Mouse (Mus musculus): ENCODE measurements around the gene Hoxa3. TPM values are rescaled to one million over a fixed set of nuclear protein-coding genes. Genes with fewer than 3 reads are reported as not detected.

Gene Hoxa3
- polyA plus RNA-seq, 1 experiment from 2014 or later: 0.91 TPM

GRCm38 (mm10) chr6:52243681-52244121 is 30.6 kb upstream of the Hoxa3 start:
- no peak overlapping the region for H3K27ac ChIP-seq (replicated peaks; ENCODE audit: low read depth, low read length)
- DNase-seq (ENCODE audit: low spot score) (no peak), ATAC-seq (replicated peaks; ENCODE audit: insufficient number of reproducible peaks, low FRiP score, low TSS enrichment, low read depth) (no peak)
- H3K9me3 ChIP-seq (replicated peaks; ENCODE audit: control insufficient read depth, low read length): no peaks in the 10 kb centered on the region
- H3K4me2 ChIP-seq (ENCODE audit: low read depth, low read length): no peak overlapping the region
- WGBS: 0% methylated on average over 12 of the region's 12 CpGs
- no peak overlapping the region for H3K9ac ChIP-seq (replicated peaks; ENCODE audit: low read length)
- peaks cover 88% of the 10 kb centered on the region for H3K27me3 ChIP-seq (ENCODE audit: control insufficient read depth, insufficient read depth, low read length)
- 0 out of 2 replicates have a peak, but pooled peaks cover 3% of the 10 kb centered on the region for H3K4me1 ChIP-seq (ENCODE audit: control insufficient read depth, insufficient read depth, low read length)
- H3K36me3 ChIP-seq (replicated peaks; ENCODE audit: control insufficient read depth, insufficient read depth, low read depth, low read length): no peaks in the 10 kb centered on the region
- H3K4me3 ChIP-seq (ENCODE audit: low read depth, low read length): no peak overlapping the region

GRCm38 (mm10) chr6:52242801-52243332 is 29.7 kb upstream of the Hoxa3 start:
- no peak overlapping the region for H3K4me3 ChIP-seq (ENCODE audit: low read depth, low read length)
- 0 out of 2 replicates have a peak, but pooled peaks cover 3% of the 10 kb centered on the region for H3K4me1 ChIP-seq (ENCODE audit: control insufficient read depth, insufficient read depth, low read length)
- DNase-seq (ENCODE audit: low spot score) (no peak), ATAC-seq (replicated peaks; ENCODE audit: insufficient number of reproducible peaks, low FRiP score, low TSS enrichment, low read depth) (no peak)
- no peak overlapping the region for H3K9ac ChIP-seq (replicated peaks; ENCODE audit: low read length)
- WGBS: 2% methylated on average over 4 of the region's 4 CpGs
- no peaks in the 10 kb centered on the region for H3K36me3 ChIP-seq (replicated peaks; ENCODE audit: control insufficient read depth, insufficient read depth, low read depth, low read length)
- H3K9me3 ChIP-seq (replicated peaks; ENCODE audit: control insufficient read depth, low read length): no peaks in the 10 kb centered on the region
- no peak overlapping the region for H3K4me2 ChIP-seq (ENCODE audit: low read depth, low read length)
- H3K27me3 ChIP-seq (ENCODE audit: control insufficient read depth, insufficient read depth, low read length): peaks cover 87% of the 10 kb centered on the region
- no peak overlapping the region for H3K27ac ChIP-seq (replicated peaks; ENCODE audit: low read depth, low read length)

GRCm38 (mm10) chr6:52241001-52241621 is 28.0 kb upstream of the Hoxa3 start:
- 3% methylated on average over 9 of the region's 9 CpGs for WGBS

GRCm38 (mm10) chr6:52240389-52241000 is 27.4 kb upstream of the Hoxa3 start, which contains the start of gene Hoxa10:
Hoxa10 (minus strand) TSS chr6:52240854.
- Histone ChIP-seq H3K9me3 (replicated peaks; ENCODE audit: control insufficient read depth, low read length) (no peaks in the 10 kb centered on the region), H3K27me3 (ENCODE audit: control insufficient read depth, insufficient read depth, low read length) (peaks cover 91% of the 10 kb centered on the region), H3K4me1 (ENCODE audit: control insufficient read depth, insufficient read depth, low read length) (0 out of 2 replicates have a peak, but pooled peaks cover 3% of the 10 kb centered on the region), H3K36me3 (replicated peaks; ENCODE audit: control insufficient read depth, insufficient read depth, low read depth, low read length) (no peaks in the 10 kb centered on the region), H3K27ac (replicated peaks; ENCODE audit: low read depth, low read length) (no peak within 1 kb of the TSS), H3K4me2 (ENCODE audit: low read depth, low read length) (no peak within 1 kb of the TSS), H3K9ac (replicated peaks; ENCODE audit: low read length) (no peak within 1 kb of the TSS), H3K4me3 (ENCODE audit: low read depth, low read length) (no peak within 1 kb of the TSS)
- WGBS: 1% methylated on average over 35 of the region's 35 CpGs
- no peak for ATAC-seq (replicated peaks; ENCODE audit: insufficient number of reproducible peaks, low FRiP score, low TSS enrichment, low read depth)
- DNase-seq (ENCODE audit: low spot score): peak; percentile 93

More at GRCm38 (mm10) chr6:52241001-52241621, 28.0 kb upstream of the Hoxa3 start:
- no peaks in the 10 kb centered on the region for H3K9me3 ChIP-seq (replicated peaks; ENCODE audit: control insufficient read depth, low read length)
- DNase-seq (ENCODE audit: low spot score): no peak
- H3K4me3 ChIP-seq (ENCODE audit: low read depth, low read length): no peak overlapping the region
- H3K36me3 ChIP-seq (replicated peaks; ENCODE audit: control insufficient read depth, insufficient read depth, low read depth, low read length): no peaks in the 10 kb centered on the region
- H3K27ac ChIP-seq (replicated peaks; ENCODE audit: low read depth, low read length): no peak overlapping the region
- no peak for ATAC-seq (replicated peaks; ENCODE audit: insufficient number of reproducible peaks, low FRiP score, low TSS enrichment, low read depth)
- H3K4me1 ChIP-seq (ENCODE audit: control insufficient read depth, insufficient read depth, low read length): 0 out of 2 replicates have a peak, but pooled peaks cover 3% of the 10 kb centered on the region
- no peak overlapping the region for H3K9ac ChIP-seq (replicated peaks; ENCODE audit: low read length)
- H3K27me3 ChIP-seq (ENCODE audit: control insufficient read depth, insufficient read depth, low read length): peaks cover 91% of the 10 kb centered on the region
- H3K4me2 ChIP-seq (ENCODE audit: low read depth, low read length): no peak overlapping the region

- no peak overlapping the region for H3K27ac ChIP-seq (replicated peaks; ENCODE audit: low read depth, low read length)
- no peaks in the 10 kb centered on the region for H3K36me3 ChIP-seq (replicated peaks; ENCODE audit: control insufficient read depth, insufficient read depth, low read depth, low read length)
- H3K9me3 ChIP-seq (replicated peaks; ENCODE audit: control insufficient read depth, low read length): no peaks in the 10 kb centered on the region
- WGBS: 1% methylated on average over 30 of the region's 30 CpGs
- 0 out of 2 replicates have a peak, but pooled peaks cover 3% of the 10 kb centered on the region for H3K4me1 ChIP-seq (ENCODE audit: control insufficient read depth, insufficient read depth, low read length)
- no peak for DNase-seq (ENCODE audit: low spot score)
- peaks cover 91% of the 10 kb centered on the region for H3K27me3 ChIP-seq (ENCODE audit: control insufficient read depth, insufficient read depth, low read length)
- ATAC-seq (replicated peaks; ENCODE audit: insufficient number of reproducible peaks, low FRiP score, low TSS enrichment, low read depth): no peak
- no peak overlapping the region for H3K4me2 ChIP-seq (ENCODE audit: low read depth, low read length)
- no peak overlapping the region for H3K4me3 ChIP-seq (ENCODE audit: low read depth, low read length)
- no peak overlapping the region for H3K9ac ChIP-seq (replicated peaks; ENCODE audit: low read length)
These were observed 26.7 kb upstream of the Hoxa3 start for GRCm38 (mm10) chr6:52239625-52240388.

- H3K4me2 ChIP-seq (ENCODE audit: low read depth, low read length): no peak overlapping the region
These were observed 25.8 kb upstream of the Hoxa3 start for GRCm38 (mm10) chr6:52238976-52239375.

GRCm38 (mm10) chr6:52238155-52238545 is 25.0 kb upstream of the Hoxa3 start:
- no peak overlapping the region for H3K4me2 ChIP-seq (ENCODE audit: low read depth, low read length)
- no peaks in the 10 kb centered on the region for H3K9me3 ChIP-seq (replicated peaks; ENCODE audit: control insufficient read depth, low read length)
- H3K27ac ChIP-seq (replicated peaks; ENCODE audit: low read depth, low read length): no peak overlapping the region
- H3K4me3 ChIP-seq (ENCODE audit: low read depth, low read length): no peak overlapping the region
- no peak for ATAC-seq (replicated peaks; ENCODE audit: insufficient number of reproducible peaks, low FRiP score, low TSS enrichment, low read depth)
- H3K9ac ChIP-seq (replicated peaks; ENCODE audit: low read length): no peak overlapping the region
- H3K36me3 ChIP-seq (replicated peaks; ENCODE audit: control insufficient read depth, insufficient read depth, low read depth, low read length): no peaks in the 10 kb centered on the region
- 2% methylated on average over 7 of the region's 7 CpGs for WGBS
- no peak for DNase-seq (ENCODE audit: low spot score)
- H3K27me3 ChIP-seq (ENCODE audit: control insufficient read depth, insufficient read depth, low read length): peaks cover 93% of the 10 kb centered on the region
- 0 out of 2 replicates have a peak, but pooled peaks cover 3% of the 10 kb centered on the region for H3K4me1 ChIP-seq (ENCODE audit: control insufficient read depth, insufficient read depth, low read length)

More at GRCm38 (mm10) chr6:52238976-52239375, 25.8 kb upstream of the Hoxa3 start:
- H3K4me3 ChIP-seq (ENCODE audit: low read depth, low read length): no peak overlapping the region
- DNase-seq (ENCODE audit: low spot score) (no peak), ATAC-seq (replicated peaks; ENCODE audit: insufficient number of reproducible peaks, low FRiP score, low TSS enrichment, low read depth) (no peak)
- no peaks in the 10 kb centered on the region for H3K9me3 ChIP-seq (replicated peaks; ENCODE audit: control insufficient read depth, low read length)
- 3% methylated on average over 7 of the region's 7 CpGs for WGBS
- H3K4me1 ChIP-seq (ENCODE audit: control insufficient read depth, insufficient read depth, low read length): 0 out of 2 replicates have a peak, but pooled peaks cover 3% of the 10 kb centered on the region
- H3K9ac ChIP-seq (replicated peaks; ENCODE audit: low read length): no peak overlapping the region
- H3K27me3 ChIP-seq (ENCODE audit: control insufficient read depth, insufficient read depth, low read length): peaks cover 93% of the 10 kb centered on the region
- H3K36me3 ChIP-seq (replicated peaks; ENCODE audit: control insufficient read depth, insufficient read depth, low read depth, low read length): no peaks in the 10 kb centered on the region
- H3K27ac ChIP-seq (replicated peaks; ENCODE audit: low read depth, low read length): no peak overlapping the region

Measured in embryonic facial prominence, embryonic 11.5 days (tissue).